Mouse (Mus musculus) T-cell, adult 2 months (primary cell): ENCODE results near the gene Kcnk6.

ENCODE experiments used
- DNase-seq: peaks from one replicate; pipeline ENCODE4 v3.0.0; 2022; ENCODE audit warnings: low spot score

Gene Kcnk6

DNA sequence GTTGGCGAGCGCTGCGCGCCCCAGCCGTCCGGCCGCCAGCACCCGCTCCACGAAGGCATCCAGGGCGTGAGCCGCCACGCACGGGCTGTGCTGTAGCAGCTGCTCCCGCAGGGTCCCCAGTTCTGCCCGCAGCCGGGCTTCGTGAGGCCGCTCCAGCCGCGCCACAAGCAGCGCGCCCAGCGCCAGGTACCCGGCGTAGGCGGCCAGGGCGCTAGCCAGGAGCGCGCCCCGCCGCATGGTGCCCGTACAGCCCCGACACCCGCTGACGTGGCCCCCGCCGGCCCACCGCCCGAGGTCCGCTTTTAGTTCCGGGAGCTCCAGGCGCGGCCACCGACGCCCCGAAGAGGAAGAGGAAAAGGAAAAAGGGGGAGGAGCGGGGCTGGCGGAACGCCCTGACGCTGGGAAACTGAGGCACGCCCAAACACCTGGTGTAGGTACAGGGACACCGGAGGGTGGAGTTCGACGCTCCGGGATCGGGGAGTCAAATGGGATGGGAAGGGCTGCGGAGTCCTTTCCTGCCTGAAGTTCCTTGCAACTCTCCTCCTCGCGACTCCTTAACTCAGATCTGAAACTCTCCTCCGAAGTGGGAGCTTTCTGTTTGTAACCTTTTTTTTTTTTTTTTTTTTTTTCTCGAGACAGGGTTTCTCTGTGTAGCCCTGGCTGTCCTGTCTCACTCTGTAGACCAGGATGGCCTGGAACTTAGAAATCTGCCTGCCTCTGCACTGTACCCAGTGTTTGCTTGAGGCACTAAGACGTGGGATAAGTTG is at the start of gene Kcnk6:
Gene Kcnk6 (minus strand): TSS at position 269 of the 767 bp plus-strand sequence.
- DNase-seq: no peak

DNA sequence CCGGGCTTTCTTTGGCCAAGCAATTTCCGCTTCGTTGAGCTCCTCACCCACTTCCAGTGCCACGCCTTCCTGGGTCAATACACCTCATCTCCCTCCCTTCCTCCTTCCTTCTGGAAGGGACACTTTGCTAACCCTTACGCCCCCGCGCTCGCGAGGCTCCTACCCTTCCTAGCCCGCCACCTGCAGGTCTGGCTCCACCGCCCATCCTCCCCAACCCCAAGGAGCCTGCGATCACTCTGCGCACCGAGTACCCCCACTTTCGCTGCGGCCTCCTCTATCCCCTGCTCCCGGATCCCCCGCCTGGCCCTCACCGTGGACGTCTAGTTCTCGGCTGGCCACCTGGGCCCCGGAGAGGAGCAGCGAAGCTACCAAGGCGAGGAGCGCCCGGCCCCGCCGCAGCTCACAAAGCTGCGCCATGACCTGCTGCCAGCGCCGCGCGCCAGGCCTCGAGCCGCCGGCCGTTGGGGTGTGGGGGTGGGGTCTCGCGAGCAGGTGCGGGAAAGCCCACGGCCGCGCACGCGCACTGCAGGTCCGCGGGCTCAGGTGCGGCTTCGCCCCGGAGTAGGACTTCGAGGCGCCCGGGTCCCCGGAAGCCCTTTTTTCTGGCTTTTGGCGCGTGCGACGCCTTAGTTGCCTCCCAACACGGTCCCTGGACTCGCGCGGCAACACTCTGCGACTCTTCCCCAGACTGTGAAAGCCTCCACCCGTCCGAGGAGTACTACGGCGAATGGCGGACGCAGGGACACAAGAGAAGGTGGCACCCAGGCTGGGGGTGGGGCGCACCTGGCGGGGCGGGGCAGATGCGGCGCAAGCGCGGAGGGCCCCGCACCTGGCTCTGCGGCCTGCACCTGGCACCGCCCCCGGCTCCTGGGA is 49.1 kb upstream of the Kcnk6 start, which contains the start of gene Spint2:
Gene Spint2 (minus strand): TSS at position 712 of the 873 bp plus-strand sequence.
- DNase-seq: peak; percentile 67

DNA sequence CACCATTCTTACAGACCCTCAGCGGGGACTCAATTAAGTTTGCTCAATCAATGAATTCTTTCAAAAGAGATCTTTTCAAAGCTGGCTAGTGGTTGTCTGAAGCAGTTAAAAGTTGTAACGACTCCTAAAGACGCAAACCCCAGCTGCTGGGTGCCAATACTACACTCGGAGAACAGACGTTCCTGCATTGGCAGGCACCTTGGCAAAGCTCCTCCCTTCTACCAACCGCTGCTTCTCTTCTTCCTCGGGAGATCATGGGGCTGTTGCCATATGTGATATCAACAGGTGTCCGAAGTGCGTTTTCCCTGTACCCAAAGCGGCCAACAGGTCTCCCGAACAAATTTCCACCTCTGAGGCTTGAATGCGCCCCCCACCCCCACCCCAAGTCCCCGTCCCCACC is 48.5 kb upstream of the Kcnk6 start:
- DNase-seq: peak; percentile 30

DNA sequence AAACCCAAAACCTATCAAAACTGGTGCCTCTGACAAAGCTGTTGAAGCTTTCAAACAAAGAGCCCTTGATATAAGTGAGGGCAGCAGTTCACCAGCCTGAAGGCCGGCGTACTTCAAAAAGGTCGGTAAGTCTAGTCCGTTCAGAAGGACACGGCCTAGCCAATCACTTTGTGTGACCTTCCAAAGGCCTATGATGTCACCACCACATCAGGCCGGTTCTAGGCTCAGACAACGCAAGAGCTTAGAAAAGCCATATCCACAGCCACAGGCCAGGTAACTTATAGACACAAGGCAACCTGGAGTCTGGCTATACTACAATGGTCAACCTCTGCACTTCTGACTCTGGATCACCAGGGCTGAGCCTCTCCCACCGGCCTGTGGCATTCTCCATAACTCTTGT is 47.6 kb upstream of the Kcnk6 start:
- DNase-seq: no peak

DNA sequence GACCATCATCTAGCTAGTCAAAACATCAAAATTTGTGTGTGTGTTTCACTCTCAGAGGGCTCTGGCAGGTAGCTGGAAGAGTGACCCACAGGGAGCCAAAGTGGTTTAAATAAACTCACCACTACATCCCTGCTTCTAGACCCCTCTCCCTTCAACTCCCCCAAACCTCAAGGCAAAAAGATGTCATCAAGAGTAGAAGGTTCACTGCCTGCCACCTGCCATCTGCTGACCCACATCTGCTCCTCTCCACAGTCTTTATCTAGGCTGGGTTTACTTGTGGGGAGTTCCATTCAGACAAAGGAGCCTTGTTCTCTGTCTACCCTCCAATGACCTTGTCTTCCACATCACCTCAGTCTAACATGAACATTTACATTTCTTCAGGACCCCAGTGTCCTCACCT is 46.9 kb upstream of the Kcnk6 start:
- no peak for DNase-seq

DNA sequence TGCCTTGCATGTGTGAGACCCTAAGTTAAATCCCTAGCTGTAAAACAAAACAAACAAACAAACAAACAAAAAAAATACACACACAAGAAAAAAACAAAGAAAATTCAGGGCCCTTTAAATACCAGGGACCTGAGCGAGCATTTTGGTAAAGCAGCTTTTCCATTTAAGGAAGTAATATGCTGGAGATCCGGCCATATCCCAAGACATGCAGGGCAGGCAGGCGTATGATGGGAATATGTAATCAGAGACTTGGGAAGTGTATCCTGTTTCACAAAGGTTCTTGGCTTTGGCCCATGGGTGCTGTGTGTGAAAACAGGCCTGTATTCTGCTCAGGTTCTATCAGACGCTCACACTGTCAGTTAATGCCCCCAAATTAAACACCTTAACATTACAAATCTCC is 45.2 kb upstream of the Kcnk6 start:
- DNase-seq: no peak

DNA sequence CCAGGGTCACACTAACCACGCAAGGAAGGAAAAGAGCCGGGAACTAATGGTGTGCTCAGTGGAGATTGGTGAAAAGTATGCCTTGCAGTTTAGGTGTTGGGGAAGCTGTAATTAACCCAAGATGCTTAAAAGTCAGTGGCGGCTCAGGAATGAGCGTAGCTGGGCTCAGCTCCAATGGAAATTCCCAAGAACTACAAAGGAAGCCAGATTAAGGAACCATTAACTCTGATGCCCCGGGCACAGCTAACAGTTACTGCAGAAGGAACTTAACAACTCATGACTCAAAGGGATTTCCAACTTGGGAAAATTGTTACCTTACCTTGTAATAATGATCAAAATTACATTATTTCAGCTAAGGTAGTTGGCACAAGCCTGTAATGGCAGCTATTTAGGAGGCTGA is 44.4 kb upstream of the Kcnk6 start:
- DNase-seq: no peak

DNA sequence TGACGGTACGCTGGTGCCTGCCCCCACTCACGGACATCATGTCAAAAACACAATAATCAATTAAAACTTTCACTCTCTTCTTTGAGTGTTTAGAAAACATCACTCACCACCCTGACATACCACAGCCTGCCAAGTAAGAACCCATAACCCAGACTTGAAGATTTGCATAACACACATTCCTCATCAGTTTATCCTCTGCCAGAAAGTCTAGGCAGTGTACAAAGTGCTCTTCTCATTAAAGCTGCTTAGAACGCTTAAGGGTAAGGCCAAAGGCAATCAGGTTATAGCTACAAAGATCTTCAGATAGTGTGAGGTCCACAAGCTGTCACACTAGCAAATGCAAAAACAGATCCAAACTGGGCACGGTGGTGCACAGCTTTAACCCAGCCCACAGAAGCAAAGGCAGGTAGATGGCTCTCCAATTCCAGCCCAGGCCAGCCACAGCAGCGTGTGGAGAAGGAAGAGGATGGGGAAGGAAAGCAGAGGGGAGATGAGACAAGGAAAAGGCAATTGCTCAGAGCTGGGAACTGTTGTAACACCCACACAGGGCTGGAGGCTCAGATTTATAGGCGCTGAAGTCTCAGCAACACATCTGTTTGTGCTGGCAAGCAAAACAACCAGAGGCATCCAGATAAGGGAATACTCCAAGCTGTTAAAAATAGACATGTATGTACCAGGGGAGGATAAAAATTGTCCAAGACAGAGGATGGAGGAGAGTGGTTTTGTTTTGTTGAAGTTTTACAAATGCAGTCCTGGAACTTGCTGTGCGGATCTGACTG is 39.6 kb upstream of the Kcnk6 start:
- no peak for DNase-seq

DNA sequence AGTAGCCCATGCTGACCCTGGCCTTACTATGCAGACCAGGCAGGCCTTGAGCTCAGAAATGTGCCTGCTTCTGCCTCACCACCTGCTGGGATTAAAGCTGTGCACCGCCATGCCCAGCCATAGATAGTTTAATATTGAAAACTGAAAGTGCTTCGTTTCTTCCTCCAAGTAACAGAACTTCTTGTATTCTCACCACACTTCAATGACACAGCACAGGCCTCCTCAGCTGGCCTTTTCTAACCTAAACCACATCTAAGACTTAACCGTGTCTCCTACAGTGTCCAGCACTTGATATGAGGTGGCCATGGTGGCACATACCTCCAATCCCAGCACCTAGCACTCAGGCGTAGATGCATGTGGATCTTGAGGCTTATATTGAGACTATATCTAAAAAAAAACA is 38.1 kb upstream of the Kcnk6 start:
- DNase-seq: no peak

DNA sequence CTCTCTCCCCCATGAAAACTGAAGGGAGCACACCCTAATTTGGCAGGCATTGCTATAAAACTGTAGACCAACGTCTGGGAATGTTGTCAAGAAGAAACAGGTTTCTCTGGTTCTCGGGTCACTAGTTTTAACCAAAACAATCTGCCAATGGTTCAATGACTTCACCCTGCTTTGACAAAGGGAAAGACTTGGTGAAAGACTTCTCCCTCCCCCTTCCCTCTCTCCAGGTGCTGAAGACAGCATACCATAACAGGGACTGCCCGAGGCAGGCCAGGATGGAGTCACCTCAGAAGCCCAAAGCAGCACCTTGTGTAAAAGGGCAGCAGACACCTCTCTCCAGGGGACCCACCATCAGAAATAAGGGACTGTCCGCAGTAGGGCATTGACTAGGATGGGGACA is 34.6 kb upstream of the Kcnk6 start:
- DNase-seq: no peak

DNA sequence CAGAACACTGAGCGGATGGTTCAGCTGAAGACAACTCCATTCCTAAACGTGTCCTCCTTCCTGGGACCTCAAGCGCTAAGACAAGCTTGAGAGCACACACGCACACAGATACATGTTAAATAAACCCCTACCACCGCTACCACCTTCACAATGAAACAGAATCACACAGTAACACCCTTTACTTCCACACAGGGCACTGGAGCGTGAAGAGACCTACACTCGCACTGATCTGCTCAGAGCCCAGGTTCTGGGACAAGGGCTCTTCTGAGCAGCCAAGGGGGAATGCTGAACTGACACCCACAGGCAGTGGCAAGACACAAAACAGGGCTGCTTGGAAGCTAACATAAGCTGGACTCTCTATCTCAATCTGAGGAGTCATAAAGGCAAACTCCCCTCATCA is 33.3 kb upstream of the Kcnk6 start:
- DNase-seq: no peak

DNA sequence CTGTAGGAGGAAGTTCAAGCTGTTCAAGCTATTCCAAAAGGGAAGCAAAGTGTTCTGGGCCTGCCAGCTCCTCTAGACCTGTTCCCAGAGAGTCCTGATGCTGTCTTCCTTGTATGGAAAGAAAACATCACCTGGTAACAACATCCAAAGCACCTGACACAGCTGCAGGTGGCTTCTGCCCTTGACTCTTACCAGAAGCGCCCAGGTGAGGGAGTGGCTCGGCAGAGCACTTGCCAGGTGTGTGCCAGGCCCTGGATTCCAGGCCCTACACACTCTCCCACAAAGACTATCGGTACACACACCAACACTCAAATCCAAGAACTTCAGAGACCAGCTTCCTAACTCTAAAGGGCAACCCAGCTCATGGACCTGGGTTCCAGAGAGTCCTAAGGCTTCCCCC is 31.5 kb upstream of the Kcnk6 start:
- DNase-seq: no peak

DNA sequence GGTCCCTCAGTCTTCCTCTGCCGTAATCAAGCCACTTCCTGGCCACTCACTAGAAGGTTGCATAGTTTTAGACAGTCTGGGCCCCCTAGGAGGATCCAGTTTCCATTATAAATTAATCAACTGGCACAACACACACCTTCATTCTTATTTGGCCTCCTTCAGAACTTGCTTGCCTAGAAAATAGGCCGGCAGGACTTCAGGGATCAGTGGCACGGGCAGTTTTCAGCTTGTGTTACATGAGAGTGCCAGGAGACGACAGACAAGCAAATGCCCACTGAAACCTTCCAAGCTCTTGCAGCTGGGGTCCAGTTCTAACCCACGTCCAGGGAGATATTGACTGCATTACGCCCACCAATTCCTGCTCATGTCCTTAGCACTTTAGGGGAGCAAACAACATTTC is 29.8 kb upstream of the Kcnk6 start:
- DNase-seq: no peak

DNA sequence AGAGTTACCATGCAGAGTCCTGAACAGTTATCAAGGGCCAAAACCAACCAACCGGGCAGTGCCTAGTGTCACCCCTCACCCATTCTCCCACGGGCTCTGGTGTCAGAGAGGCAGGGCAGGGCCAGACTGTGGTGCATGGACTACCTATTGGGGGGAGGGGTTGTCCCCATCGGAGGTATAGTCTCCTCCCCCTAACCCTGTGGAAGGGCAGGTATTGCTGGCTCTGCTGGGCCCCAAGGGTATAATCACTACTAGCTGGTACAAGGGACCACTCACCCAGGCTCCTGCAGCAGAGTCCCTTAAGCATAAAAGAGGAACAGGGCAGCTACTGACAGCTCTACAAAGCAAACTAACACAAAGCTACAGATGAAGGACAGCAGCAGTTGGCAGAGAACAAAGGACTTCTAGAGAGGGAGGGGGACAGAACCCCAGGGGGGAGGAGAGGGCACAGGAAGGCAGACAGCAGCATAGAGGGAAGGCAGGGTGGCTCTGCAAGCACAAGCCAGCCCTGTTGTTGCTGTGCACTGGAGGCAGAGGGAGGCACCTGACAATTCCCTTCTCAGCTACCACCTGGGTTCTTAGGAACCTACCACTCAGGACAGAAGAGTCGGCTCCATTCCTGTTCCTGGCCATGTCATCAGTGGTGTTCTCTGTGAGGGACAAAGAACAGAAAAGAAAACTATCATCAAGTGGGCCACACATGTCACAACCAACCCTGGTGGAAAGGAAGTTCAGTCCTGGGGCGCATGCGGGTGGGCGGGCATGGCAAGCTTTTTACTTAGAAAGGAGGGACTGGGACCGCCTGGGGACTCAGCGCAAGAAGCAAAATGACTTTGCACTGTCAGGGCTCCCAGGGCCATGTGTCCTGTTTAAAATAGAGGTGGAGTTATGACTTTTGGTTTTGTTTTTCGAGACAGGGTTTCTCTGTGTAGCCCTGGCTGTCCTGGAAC is 27.7 kb upstream of the Kcnk6 start:
- DNase-seq: peak; percentile 20

DNA sequence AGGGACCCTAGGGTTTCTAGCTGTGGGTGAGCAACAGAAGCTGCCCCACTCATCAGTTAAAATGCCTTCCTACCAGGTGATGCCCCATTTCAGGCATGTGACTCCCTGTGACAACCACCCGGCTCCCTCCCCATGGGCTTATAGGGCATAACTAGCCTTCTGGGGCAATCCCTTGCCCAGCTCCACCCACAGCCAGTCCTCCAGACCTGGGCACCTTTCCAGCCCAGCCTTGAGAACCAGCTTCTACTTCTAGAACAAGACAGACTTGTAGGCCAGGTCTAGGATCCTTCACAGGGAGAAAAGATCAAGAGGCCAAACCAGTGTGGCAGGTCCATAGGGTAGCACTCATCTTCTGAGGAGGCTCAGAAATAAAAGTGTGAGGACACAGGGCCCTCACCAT is 25.1 kb upstream of the Kcnk6 start:
- no peak for DNase-seq

DNA sequence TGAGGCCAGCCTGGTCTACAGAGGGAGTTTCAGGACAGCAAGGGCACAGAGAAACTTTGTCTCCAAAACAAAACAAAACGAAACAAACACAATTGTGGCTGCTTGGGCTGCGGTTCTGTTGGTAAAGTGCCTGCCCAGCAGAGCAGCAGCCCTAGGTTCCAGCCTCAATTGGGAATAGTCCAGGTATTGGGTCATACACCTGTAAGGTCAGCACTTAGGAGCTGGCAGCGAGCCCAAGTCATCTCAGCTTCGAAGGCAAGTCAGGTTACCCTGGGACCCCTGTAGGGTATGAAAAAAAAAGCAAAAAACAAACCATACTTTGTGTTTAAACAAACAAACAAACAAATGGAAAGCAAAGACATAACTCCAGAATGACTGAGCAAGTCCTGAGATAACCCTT is 23.6 kb upstream of the Kcnk6 start:
- no peak for DNase-seq

DNA sequence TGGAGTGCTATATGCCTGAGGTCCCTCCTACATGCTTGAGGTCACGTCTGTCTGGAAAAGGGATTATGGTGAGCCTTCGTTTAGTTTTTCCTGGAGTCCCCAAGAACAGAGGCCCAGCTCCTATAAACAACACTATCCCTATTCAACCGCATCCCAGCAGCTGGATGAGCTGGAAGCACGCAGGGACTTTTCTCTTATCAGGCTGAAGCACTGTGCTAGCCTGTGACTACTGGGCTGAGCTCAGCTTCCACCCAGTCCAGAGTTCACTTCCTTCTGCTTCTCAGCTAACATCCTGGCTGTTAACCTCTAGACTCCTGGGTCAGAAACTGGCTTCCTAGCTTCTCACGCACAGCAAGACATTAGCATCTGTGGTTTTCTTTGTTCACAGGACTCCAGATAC is 21.5 kb upstream of the Kcnk6 start:
- no peak for DNase-seq

DNA sequence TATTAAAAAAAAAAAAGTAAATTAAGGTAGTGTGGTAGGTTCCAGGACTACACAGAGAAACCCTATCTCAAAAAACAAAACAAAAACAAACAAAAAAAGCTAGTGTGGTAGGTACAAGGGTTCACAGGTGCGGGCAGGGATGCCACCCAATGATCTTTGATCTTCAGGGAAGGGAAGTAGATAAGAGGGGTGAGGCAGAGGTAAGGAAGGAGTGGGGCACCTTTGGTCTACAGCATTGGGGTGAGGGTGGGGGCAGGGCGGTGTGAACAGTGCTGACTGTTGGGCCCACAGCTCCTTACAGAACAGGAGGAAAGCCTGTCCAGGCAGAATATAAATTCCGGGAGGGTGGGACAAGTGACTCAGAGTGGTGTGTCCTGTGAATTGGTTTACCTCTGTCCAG is 18.9 kb upstream of the Kcnk6 start:
- DNase-seq: peak; percentile 19

DNA sequence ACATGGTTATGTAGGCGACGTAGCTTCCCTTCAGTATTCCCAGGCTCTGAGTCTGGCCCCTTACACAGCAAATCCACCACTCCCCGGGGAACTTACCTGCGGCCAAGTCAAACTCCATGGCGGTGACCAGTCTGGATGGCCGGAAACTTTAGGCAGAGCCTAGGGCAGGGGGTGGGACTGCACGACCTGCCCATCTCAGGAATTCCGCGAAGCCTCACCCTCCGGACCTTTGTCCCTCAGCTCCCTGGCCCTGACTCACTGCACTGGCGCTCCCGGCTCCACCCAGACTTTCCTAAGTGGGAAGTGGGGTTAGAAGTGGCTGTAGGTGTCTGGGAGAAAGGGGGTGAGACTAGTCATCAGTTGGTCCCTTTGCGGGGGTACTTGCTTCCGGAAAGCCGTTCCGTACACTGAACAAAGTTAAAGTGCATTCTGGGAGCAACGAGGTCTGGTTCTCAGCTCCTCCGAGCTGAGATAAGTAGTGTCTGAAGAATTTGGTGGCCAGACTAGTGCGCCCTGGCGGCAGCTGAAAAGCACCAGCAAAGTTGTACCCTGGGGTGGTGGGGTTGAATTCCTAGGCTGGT is 16.0 kb upstream of the Kcnk6 start, which contains the start of gene 2200002D01Rik:
Gene 2200002D01Rik (minus strand): TSS at position 206 of the 581 bp plus-strand sequence.
- DNase-seq: peak; percentile 29

DNA sequence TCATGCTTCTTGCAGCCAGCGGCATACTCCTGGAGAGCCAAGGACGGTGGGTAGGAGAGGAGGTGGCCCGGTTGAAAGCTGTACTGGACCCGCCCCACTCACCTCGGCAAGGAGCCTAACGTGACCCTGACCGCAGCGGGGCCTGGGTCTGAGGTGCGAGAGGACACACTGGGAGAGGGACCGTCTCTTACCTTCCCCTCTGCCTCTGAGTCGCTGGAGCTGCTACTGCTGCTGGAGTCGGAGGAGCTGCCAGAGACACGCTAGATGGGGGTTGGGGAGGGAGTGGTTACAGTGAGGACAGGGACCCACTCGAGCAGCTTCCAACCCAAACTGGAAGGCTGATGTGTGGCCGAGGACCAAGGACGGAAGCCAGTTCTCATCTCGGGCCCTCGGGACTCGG is 15.4 kb upstream of the Kcnk6 start:
- DNase-seq: no peak

DNA sequence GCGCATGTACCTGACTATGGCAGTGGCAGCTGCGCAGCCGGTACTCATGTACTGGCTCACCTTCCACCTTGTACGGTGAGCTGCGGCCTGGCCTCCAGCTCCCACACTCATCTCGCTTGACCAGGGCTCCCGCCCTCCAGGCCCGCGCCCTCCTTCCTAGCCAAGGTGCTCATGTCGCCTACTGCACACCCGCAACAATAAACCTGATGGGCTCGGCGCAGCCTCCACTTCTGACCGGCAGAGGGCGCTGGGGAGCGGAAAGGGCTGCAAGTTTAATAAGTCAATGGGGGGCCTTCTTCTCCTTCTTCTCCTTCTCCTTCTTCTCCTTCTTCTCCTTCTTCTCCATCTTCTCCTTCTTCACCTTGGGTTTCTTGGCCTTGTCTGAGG is 15.0 kb upstream of the Kcnk6 start:
- DNase-seq: peak; percentile 69
